Mouse (Mus musculus) embryo, embryonic 11 days (tissue): Measurements from ENCODE around the gene Tcte2.
"Not testable (repeated sequence)": the region's sequence is repeated elsewhere in the genome, so short reads cannot be mapped to it uniquely, and the experiment has no call there.

Experiments used
- DNase-seq: peaks from one replicate; pipeline ENCODE4 v3.0.0-alpha.2; 2015

Gene Tcte2

GRCm38 (mm10) chr17:13761179-13761913 lies at the start of gene Tcte2:
Tcte2 (minus strand) TSS chr17:13761825.
- peak; percentile 78 for DNase-seq

GRCm38 (mm10) chr17:13806016-13806415 lies 44.4 kb upstream of the Tcte2 start:
- no peak for DNase-seq

GRCm38 (mm10) chr17:13802836-13803408 lies 41.3 kb upstream of the Tcte2 start:
- DNase-seq = no peak

GRCm38 (mm10) chr17:13797691-13798090 lies 36.1 kb upstream of the Tcte2 start:
- DNase-seq = no peak

- DNase-seq = not testable (repeated sequence)
These were observed 28.4 kb upstream of the Tcte2 start for GRCm38 (mm10) chr17:13790033-13790432.

- DNase-seq = no peak
These were observed 21.8 kb upstream of the Tcte2 start for GRCm38 (mm10) chr17:13783469-13783868.

GRCm38 (mm10) chr17:13781948-13782347 lies 20.3 kb upstream of the Tcte2 start:
- no peak for DNase-seq

- no peak for DNase-seq
These were observed 17.2 kb upstream of the Tcte2 start for GRCm38 (mm10) chr17:13778865-13779264.

GRCm38 (mm10) chr17:13777676-13778075 lies 16.1 kb upstream of the Tcte2 start:
- no peak for DNase-seq

GRCm38 (mm10) chr17:13769256-13769655 lies 7.6 kb upstream of the Tcte2 start:
- no peak for DNase-seq

- no peak for DNase-seq
These were observed 6.9 kb upstream of the Tcte2 start for GRCm38 (mm10) chr17:13768531-13768930.

- not testable (repeated sequence) for DNase-seq
These were observed 3.3 kb upstream of the Tcte2 start for GRCm38 (mm10) chr17:13764911-13765310.

GRCm38 (mm10) chr17:13763819-13764218 lies 2.2 kb upstream of the Tcte2 start:
- no peak for DNase-seq

- DNase-seq = peak; percentile 65
These were observed 898 bp downstream of the Tcte2 start for GRCm38 (mm10) chr17:13760675-13761178.

GRCm38 (mm10) chr17:13759853-13760627 lies 1.6 kb downstream of the Tcte2 start, which contains the start of gene Afdn:
Afdn (plus strand) TSS chr17:13760539.
- DNase-seq = peak; percentile 93

GRCm38 (mm10) chr17:13759156-13759852 lies 2.3 kb downstream of the Tcte2 start:
- DNase-seq = peak; percentile 63

GRCm38 (mm10) chr17:13758586-13758985 lies 3.0 kb downstream of the Tcte2 start:
- DNase-seq = no peak

GRCm38 (mm10) chr17:13754940-13755339 lies 6.7 kb downstream of the Tcte2 start:
- DNase-seq = no peak

GRCm38 (mm10) chr17:13753918-13754317 lies 7.7 kb downstream of the Tcte2 start:
- DNase-seq = no peak

- no peak for DNase-seq
These were observed 12.6 kb downstream of the Tcte2 start for GRCm38 (mm10) chr17:13749027-13749426.

GRCm38 (mm10) chr17:13747681-13748080 lies 13.9 kb downstream of the Tcte2 start:
- no peak for DNase-seq

GRCm38 (mm10) chr17:13746330-13746729 lies 15.3 kb downstream of the Tcte2 start:
- DNase-seq = no peak

GRCm38 (mm10) chr17:13745373-13745772 lies 16.3 kb downstream of the Tcte2 start:
- no peak for DNase-seq
